Mouse (Mus musculus) E14TG2a.4 (cell line): ENCODE measurements at regions not wholly inside any gene's neighbourhood (a gene's known extent, or its start where the extent isn't known, plus 50 kb on each side); places are given as distances from the start of the nearest gene placed in this dataset.

ENCODE experiments used
- CTCF ChIP-seq: conservative IDR thresholded peaks from 2 replicates; pipeline ENCODE4 v1.5.1; 2014; ENCODE audit warnings: low read length
- NANOG ChIP-seq: IDR thresholded peaks from 2 replicates; pipeline ENCODE4 v1.6.1; 2014; ENCODE audit warnings: borderline replicate concordance, low read length, mixed read lengths
- POU5F1 ChIP-seq: IDR thresholded peaks from 2 replicates; pipeline ENCODE4 v1.6.1; 2014; ENCODE audit warnings: low read length, borderline replicate concordance

DNA sequence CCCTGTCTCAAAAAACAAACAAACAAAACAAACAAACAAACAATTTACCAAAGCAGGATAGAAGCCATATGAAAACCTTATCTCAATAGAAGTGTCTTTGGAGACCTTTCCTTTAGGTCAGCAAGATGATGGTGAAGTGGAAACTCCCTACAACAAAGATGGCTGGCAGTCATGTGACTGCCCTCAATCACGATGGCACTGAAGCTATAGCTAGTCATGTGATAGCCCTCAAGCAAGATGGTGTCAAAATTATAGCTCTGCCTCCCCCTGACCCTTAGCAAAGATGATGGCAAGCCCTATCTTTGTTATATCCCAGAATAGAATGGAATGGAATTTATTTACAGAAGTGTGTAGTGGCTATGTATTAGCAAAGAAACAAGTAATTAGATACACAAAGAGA, 423.2 kb downstream of the 1810013L24Rik start:
- TF ChIP-seq CTCF, result no peak
- TF ChIP-seq POU5F1, result no peak
- TF ChIP-seq NANOG, result no peak
